Mouse (Mus musculus): ENCODE measurements at regions not wholly inside any gene's neighbourhood (a gene's known extent, or its start where the extent isn't known, plus 50 kb on each side); places are given as distances from the start of the nearest gene placed in this dataset.

DNA sequence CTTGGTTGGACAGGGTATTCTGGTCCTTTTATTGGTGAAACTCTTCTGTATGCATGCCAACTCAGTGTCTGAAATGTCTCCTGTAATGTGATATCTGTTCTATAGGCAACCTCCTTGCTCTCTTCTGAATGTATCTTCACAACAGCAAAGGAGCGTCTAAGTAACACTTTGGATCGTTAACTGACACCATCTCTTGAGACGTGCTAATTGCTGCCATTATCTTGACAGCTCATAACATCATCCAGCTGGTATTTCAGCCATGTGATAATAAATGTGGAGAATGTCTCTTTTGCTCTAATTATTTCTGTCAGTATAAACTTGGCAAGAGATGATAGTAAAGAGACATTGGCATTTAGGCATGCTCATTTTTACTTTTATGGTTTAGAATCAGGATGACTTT is 68.8 kb upstream of the Col8a1 start:
- no peak for DNase-seq (ENCODE audit: low spot score)

DNA sequence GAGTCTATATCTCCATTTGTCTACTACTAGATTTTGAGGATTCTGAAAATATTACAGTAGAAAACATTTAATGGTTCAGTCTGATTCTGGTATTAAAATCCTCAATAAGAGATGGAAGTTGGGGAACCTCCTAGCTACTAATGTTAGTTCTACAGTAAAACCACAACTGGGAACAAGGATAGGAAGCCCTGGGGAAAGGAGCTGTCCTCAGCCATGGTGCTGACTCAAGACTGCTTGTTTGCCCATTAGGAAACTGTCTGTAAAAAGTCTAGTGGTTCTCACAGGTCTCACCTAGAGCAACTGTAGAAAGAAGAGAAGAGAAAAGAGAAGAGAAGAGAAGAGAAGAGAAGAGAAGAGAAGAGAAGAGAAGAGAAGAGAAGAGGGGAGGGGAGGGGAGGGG is 90.9 kb upstream of the Col8a1 start:
- no peak for DNase-seq (ENCODE audit: low spot score)

DNA sequence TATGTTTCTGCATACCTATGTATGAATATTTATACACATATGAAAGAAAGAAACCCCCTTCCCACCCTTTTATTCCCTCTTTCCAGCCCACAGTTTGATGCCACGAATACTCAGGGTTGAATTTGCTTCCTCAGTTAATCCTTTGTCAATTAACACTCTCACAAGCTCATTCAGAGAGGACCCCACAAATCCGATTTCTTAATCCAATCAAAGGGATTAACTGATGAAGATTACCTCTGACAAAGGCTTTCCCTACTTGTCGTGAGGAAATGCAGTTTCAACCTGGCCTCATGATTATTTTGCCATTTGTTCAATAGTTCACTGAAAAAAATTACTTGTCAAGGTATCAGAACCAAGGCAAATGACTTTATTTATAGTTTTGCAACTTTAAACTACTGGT is 91.8 kb upstream of the Col8a1 start:
- DNase-seq (ENCODE audit: low spot score), result no peak

DNA sequence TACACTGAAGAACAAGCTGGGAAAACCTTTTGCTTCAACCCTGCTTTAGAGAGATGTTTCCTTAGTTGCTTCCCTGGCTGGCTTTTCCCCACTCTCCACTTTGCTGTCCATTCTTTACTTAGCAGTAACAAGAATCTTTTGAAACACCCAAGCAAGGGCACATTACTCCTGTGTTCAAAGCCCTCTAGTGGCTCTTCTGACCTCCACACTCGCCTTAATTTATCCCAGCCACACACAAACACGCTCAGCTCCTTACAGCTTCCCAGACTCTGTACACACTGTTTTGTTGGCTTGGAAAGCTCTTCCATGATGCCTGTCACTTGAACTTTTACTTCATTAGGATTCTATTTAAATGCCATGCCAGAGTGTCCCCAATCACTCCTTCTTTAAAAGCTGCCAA is 97.3 kb upstream of the Col8a1 start:
- DNase-seq (ENCODE audit: low spot score), result no peak

DNA sequence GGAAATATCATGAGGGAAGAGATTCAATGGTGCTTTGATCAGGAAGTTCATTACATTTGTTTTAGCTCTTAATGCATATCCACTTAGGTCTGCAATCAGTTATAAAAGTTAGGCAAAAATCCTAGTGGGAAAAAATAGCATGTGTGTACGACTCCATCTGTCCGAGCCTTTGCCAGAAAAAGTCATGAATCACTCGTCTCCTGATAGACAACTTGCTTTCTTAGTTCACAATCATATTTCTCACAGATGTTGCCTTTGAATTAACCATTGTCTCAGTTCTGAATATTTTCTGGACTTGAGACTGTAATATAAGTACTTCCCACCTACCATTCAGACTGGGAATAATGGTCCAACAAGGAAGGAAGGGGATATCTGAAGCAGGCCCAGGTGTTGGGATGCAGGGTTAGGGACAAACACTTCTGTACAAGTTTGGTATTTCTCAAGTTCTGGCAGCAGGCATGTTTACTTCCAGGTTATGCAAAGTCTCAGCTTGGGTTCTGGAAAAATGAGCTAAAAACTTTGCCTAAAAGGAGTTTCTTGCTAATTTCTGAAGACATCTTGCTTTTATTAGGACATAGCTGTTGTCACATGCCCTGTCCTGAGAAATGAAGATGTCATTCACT is 98.4 kb upstream of the Col8a1 start:
- no peak for DNase-seq (ENCODE audit: low spot score)

DNA sequence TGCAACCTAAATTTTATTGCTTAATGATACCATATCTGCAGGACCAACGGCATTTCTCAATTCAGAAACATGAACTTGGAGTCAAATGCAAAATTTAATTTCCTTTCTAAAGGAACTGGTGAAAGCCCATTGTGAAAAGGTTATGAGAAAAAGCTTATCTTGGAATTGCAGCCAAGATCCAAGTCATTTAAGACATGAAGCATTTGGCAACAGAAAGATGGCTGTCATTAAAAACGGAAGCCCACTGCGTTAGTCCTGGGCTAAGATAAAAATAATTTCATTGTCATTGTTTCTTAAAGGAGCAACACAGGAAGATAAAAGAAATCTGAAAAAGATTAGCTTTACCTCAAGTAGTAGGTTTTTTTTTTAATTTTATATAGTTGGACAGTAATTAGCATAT is 99.2 kb upstream of the Col8a1 start:
- DNase-seq (ENCODE audit: low spot score), result no peak

DNA sequence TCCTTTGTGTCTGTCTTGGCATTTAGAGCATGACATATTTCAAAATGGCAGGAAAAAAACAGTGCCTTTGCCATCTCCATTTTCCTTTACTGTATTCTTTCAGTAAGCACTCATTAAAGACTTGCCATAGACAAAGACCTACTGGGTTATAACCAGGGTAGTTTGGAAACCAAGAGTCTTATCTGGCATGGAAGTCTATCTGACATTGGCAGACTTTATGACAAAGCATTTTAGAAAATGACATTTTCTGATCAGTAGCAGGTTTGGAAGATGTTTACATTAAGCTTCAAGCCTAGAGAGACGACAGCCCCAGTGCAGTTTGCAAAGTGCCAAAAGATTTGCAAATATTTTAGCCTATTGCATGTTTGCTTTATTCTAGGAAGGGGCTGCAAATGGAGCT is 102.5 kb upstream of the Col8a1 start:
- DNase-seq (ENCODE audit: low spot score), result no peak

DNA sequence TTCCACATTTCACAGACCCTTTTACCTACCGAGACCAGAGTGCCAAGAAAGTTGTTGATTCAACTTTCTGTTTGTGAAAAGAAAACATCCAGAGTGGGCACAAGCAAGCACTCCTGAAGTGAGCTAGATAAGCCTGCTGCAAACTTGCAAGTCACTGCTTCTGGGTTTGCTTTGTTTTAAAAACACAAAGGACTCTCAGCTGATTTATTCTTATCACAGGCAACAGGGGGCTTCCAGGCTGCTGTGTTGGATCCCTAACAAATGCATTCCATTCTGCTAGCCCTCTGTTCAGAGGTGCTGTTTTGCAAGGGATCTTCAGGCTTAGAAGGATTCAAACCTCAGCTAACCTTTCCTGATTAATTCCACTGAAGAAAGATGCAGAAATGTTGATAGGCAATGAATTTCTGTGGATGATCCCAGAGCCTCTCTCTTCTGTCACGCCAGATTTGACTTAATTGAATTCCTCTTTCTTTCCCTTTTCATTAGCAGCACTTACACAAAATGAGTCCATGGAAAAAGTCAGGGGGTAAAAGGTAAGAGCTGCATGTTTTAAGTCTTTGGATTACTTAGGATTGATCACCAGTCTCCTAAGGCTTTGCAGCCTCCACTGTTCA is 103.7 kb upstream of the Col8a1 start:
- no peak for DNase-seq (ENCODE audit: low spot score)

DNA sequence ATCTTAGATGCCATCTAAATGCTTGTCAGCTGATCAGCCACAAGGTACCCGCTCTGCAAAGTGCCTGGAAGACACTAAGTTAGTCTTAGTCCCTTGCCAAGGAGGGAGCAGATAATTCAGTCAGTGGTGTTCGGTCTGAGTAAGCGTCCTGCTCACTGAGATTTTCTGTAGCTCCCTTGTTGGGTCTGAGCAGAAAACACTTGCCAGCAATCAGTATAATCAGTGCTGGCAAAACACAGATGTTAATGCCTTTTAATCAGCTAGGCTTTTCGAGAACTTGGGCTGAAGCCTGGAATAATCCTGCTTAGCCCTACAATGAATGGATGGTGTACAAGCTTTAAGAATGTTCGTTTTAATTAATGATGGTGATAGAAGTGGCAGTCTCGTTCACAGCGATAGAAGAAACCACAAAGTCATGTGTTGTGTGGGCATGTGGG is 104.2 kb upstream of the Col8a1 start:
- DNase-seq (ENCODE audit: low spot score), result no peak

DNA sequence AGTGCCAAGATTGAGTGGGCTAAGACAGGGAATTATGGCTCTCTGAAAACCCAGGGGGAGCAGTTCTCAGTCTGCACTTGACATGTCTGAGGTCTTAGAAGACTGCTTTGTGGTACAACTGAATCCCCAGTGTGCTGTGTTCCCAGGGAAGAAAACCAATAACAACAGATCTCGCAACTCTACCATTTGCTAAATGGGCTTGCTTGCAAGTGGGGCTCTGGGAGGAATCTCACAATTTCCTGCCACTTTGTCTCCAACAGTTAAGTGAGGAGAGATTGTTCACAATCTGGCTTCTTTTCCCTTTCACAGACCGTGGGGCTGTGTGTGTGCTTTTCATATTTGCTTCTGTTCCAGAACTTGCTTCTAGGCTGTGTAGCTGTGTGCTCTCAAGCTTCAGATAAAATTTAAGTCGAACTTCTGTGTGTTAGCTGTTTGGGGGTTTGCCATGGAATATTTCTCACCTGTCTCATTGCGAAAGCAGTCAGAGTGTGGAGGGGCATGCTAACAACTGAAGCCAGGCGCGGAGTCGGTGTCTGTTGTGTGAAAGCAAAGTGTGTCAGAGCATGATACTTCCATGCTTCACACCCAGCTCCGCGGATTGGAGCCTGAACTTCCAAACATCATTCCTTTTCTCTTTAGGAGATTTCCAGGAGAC is 108.8 kb upstream of the Col8a1 start:
- DNase-seq (ENCODE audit: low spot score), result no peak

DNA sequence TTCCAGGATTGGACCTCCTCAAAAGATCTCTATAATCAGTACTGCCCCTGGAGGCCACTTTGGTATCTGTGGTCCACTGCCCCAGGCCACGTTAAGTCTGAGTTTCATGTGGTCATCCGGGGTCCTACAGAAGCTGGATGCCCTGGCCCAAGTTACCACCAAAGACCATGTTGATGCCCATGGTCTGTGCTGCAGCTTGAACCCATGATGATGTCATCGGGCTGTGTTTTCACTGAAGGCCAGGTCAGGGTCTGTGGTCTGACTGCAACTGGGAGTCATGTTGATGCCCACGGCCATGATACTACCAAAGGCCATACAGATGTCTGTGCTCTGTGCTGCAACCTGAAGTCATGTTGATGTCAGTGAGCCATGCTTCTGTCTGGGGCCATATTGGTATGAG is 122.3 kb upstream of the Col8a1 start:
- no peak for DNase-seq (ENCODE audit: low spot score)

DNA sequence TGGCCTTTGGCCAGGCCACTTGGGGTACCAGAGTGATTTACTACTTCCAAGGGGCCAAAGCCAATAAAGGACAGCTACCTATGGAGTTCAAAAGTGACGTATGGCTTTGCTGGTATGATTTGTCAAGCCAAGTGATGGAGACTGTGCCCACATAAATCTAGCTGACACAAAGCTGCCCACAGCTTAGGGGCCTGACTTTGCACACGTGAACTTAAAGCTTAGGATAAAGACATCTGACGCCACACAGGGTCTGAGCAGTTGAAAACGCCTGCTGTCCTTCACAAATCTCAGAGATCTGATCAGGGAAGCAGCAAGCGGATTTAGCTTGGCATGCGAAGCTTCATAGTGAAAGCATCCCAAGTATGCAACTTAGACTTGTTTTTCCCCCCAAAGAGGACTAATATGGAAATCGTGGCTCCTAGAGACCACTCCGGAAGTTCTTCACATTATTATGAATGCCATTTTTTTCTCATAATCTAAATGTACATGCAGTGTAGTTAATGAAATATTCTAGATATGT is 127.1 kb upstream of the Col8a1 start:
- DNase-seq (ENCODE audit: low spot score), result no peak

DNA sequence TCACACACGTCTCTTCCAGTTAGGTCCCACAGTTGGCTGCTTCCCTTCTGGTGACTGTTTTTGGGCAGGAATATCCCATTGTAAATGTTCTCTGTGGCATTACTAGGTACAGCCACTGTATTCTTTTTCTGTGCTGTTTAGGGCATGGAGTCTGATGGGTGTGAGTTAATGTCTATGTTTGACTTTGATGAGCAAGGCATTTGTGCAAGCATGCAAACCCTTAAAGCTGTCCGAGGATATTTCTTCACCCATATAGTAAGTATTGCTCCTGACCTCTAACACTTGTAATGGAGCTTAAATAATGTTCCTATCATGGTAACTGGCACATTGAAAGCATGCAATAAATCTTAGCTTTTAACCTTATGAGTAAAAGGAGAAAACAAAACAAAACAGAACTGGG is 133.6 kb upstream of the Col8a1 start:
- no peak for DNase-seq (ENCODE audit: low spot score)

DNA sequence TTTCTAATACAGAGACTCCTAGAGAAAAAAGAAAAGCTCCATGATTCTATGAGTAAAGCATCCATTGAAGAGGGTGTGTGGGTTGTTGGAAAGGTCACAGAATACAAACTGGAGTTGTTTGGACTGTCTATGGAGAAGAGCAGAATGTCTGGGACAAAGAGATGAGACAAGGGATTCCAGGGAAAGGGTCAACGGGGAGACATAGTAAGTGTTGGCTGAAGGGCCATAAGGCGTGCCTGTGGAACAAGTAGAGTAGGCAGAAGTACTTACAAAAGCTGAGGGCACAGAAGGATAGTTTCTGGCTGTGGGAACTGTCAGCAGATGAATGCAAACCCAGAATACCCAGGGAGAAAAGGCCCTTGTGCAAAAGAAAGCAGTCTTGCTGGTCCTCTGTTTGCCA is 134.0 kb upstream of the Col8a1 start:
- DNase-seq (ENCODE audit: low spot score), result no peak

DNA sequence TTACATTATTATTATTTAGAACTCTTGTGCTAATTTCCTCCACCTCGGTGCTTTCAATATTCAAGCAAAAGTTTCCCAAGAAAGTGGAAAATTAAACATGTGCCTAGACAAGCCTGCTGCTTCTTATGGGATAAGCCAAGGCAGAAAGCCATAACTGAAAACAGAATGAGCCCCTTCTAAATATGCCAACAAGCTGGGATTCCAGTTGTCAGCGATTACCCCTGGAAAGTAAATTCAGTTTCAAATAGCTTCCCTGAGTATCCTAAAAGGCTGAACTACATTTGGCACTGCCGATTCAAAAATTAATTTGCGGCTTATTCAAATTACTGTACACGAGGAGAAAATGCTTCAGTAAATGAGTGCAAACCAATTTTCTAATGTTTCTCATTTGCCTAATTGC is 135.6 kb upstream of the Col8a1 start:
- DNase-seq (ENCODE audit: low spot score), result no peak

DNA sequence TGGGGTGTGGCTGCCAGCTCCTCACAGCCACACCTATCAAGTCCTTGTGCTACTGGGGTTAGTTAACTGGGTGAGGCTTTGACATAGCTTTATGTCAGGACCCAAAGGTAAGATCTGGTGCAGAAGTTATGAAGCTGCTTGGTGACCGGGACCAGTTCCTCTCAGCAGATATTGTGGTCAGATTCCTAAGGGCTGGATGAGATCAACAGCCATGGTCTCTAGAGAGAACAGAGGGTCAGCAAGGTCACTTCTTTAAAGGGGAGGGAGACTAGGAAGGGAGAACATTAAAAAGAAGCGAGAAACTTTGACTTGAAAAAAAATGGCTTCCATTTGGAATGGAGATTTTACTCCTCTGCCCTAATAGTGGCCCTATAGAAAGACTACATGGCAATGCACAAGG is 138.6 kb upstream of the Col8a1 start:
- DNase-seq (ENCODE audit: low spot score), result no peak

DNA sequence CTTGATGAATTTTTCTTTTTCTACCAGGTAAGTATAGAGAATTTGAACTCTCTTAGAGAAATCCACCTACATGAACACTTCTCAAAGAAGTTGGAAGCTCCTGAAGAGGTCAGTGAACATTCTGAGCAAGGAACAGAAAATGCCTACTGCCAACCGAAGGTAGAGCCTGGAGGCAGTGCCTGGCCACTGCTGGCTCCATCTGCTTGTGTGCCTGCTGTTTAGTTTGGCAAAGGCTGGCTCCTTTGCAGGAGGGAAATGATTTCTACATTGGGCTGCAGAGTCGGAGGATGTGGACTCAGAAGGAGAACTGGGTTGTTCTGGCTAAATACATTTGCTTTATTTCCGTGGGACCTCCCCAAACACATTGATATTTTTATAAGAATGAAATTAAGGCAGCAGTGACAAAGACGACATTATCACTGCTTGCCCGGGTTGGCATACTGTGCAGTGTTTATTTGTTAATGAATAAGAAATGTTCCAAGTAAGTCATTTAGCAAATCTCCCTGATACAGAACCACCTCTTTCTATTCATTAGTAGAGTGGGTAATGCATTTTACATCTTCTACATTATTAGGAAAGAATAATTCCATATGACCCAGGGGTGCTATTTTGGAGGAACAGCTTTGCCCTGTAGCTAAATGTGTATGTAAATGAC is 139.3 kb upstream of the Col8a1 start:
- no peak for DNase-seq (ENCODE audit: low spot score)

DNA sequence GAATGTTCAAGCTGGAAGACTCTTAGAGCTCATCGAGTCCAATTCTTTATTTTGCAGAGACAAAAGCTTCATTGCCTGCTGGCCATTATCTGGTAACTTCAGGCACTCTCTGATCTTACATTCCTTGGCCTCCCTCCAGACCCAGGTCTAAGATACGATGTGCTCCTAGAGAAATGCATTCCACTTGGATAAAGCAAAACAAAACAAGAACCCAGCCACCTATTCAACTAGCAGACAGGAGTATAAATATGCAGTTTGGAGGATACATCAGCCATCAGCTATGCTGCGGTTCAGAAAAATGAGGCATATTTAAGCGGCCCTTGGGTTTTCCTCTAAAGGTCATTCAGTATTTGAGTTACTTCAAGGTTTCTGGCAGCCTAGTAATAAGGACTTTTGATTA is 146.5 kb upstream of the Col8a1 start:
- no peak for DNase-seq (ENCODE audit: low spot score)

DNA sequence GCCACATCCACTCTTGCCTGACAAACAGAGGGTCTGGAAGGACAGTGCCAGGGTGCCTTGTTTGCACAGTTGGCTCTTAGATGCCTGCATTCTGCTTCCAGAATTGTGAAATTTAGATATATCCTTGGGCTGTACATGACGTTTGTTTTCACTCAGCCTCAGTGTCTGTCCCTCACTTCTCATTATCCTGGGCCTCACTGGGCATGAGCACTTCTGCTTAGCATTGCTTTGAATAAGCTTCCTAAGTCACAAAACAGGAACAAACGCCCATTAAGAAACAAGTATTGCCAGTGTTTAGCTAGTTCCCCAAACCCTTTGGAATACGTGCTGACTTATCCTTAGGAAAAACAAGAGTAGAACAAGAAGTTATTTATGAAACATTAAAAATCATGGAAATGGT is 148.0 kb upstream of the Col8a1 start:
- DNase-seq (ENCODE audit: low spot score), result no peak

DNA sequence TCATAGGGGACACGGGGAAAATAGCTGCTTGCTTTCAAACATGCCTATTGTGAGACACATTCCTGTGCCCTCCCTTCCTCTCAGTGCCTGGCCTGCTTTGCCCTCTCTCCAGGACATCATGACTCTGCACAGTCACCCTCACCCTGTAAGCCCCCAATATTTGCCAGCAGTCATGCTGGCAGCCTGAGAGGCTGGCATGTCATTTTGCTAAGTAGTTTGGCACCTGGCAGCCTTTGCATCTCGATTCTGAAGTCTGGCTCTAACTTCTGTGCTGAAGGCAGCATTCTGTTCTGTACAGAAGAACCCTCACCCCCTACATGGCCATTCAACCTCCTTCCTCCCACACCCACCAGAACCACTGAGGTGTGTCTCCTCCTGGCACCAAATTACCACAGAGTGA is 157.5 kb upstream of the Col8a1 start:
- DNase-seq (ENCODE audit: low spot score), result no peak

DNA sequence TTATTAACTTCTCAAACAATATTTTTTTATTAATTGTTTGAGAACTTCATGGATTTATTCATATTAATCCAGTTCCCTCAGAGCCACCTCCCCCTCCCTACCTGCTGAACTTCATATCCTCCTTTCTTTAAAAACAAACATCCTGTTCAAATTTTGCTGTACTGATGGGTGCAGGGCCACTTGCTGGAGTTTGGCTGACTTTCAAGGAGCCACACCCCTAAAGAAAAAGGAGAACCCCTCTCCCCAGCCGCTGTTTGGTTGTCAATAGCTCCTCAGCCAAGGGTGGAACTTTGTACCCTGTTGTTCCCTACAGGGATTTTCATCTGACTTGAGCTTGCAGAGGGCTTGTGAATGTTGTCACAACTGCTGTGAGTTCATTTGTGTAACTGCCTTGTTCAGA is 160.0 kb upstream of the Col8a1 start:
- DNase-seq (ENCODE audit: low spot score), result no peak

DNA sequence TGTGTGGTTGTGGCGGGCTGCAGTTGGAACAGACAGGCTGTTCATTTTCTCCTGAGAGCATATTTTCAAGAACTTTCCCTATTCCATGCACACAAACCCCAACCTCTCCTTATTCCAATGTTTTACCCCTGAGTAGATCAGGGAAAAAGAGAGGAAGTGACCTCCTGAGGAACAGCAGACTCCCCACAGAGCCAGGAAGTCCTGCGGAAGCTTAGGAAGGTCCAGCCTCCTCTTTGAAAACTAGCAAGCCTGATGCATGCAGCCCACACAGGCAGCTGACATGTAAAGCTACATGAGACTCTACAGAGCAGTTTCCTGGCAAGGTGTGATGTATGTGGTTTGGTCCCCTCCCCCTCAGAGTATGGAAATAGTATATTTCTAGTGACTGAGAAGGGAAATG is 160.9 kb upstream of the Col8a1 start:
- no peak for DNase-seq (ENCODE audit: low spot score)

DNA sequence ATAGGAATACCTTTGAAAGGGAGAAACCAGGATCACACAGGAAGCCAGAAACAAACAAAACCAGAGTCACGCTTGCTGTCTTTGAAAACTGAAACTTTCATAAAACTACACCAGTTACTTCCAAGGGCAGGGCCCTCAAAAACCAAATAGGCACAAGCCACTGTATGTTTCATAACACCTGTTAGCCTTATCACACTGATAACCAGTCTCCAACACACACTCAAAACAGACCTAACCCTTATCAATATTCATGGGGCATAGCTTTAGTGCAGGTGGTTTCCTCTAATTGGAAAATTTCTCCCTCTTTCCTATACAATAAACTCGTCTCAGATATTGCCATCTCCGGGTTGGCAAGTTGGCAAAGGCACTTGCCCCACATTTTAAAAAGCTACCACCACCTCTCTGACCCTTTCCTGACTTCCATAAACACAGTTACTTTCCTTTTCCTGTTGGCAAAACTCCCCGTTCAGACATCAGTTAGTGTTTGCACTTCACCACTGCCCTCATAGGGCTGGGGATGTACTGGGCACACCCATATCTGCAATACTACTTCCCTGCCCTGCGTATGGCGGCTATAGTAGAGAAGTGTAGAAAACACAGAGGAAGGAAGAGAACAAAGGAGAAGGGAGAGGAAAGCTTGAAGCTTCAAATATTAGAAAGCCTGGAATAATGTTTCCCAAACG is 169.1 kb upstream of the Col8a1 start:
- DNase-seq (ENCODE audit: low spot score), result no peak

Data from left cerebral cortex, adult 11 months (tissue).